Mouse (Mus musculus): ENCODE measurements at regions not wholly inside any gene's neighbourhood (a gene's known extent, or its start where the extent isn't known, plus 50 kb on each side); places are given as distances from the start of the nearest gene placed in this dataset.

- Histone ChIP-seq H3K9me3 (ENCODE audit: control insufficient read depth, low read length) (no peaks in the 10 kb centered on the region), H3K27ac (ENCODE audit: low read depth) (no peak overlapping the region), H3K27me3 (replicated peaks; ENCODE audit: control insufficient read depth, insufficient read depth, low read length) (no peaks in the 10 kb centered on the region), H3K9ac (ENCODE audit: low read length) (no peak overlapping the region), H3K4me3 (ENCODE audit: low read depth, low read length) (no peak overlapping the region), H3K36me3 (ENCODE audit: control insufficient read depth, insufficient read depth, low read length) (no peaks in the 10 kb centered on the region), H3K4me2 (ENCODE audit: low read length) (no peak overlapping the region), H3K4me1 (replicated peaks; ENCODE audit: control insufficient read depth, insufficient read depth, low read length) (no peaks in the 10 kb centered on the region)
- ATAC-seq (replicated peaks; ENCODE audit: low FRiP score, low TSS enrichment, low read depth) = no peak
- 58% methylated on average over 3 of the region's 3 CpGs for WGBS
- no peak for DNase-seq (ENCODE audit: low spot score)
These were observed 142.9 kb downstream of the Mid1ip1 start for GRCm38 (mm10) chrX:10857668-10858067.

GRCm38 (mm10) chrX:10871613-10872012, 156.8 kb downstream of the Mid1ip1 start:
- Histone ChIP-seq H3K4me1 (replicated peaks; ENCODE audit: control insufficient read depth, insufficient read depth, low read length) (no peaks in the 10 kb centered on the region), H3K9ac (ENCODE audit: low read length) (no peak overlapping the region), H3K36me3 (ENCODE audit: control insufficient read depth, insufficient read depth, low read length) (no peaks in the 10 kb centered on the region), H3K4me2 (ENCODE audit: low read length) (no peak overlapping the region), H3K9me3 (ENCODE audit: control insufficient read depth, low read length) (no peaks in the 10 kb centered on the region), H3K4me3 (ENCODE audit: low read depth, low read length) (no peak overlapping the region), H3K27ac (ENCODE audit: low read depth) (no peak overlapping the region), H3K27me3 (replicated peaks; ENCODE audit: control insufficient read depth, insufficient read depth, low read length) (no peaks in the 10 kb centered on the region)
- no peak for DNase-seq (ENCODE audit: low spot score)
- WGBS = 59% methylated on average over 4 of the region's 4 CpGs
- ATAC-seq (replicated peaks; ENCODE audit: low FRiP score, low TSS enrichment, low read depth) = no peak

DNA sequence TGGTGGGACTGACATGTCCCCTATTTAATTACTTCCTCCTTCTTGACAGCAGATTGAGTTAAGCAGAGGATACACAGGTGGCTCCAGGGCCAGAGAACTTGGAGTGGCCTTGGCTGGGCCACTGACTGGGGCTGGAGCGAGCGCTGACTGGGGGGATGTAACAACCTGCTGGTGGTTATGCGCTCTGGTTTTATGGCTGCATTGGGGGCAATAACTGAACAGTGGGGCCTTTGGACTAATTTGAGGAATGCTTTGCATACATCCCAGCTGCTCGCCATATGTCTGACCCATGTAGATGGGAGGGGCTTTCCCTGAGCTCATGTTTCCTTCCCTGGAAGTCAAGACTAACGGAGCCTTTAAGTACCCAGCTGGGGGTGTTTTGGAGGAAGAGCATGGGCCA, 163.0 kb downstream of the Mid1ip1 start:
- DNase-seq (ENCODE audit: low spot score) = peak; percentile 55

GRCm38 (mm10) chrX:10878922-10879321, 164.1 kb downstream of the Mid1ip1 start:
- Histone ChIP-seq H3K27me3 (replicated peaks; ENCODE audit: control insufficient read depth, insufficient read depth, low read length) (no peaks in the 10 kb centered on the region), H3K4me1 (replicated peaks; ENCODE audit: control insufficient read depth, insufficient read depth, low read length) (no peaks in the 10 kb centered on the region), H3K9ac (ENCODE audit: low read length) (no peak overlapping the region), H3K4me2 (ENCODE audit: low read length) (no peak overlapping the region), H3K4me3 (ENCODE audit: low read depth, low read length) (no peak overlapping the region), H3K36me3 (ENCODE audit: control insufficient read depth, insufficient read depth, low read length) (no peaks in the 10 kb centered on the region), H3K27ac (ENCODE audit: low read depth) (no peak overlapping the region), H3K9me3 (ENCODE audit: control insufficient read depth, low read length) (no peaks in the 10 kb centered on the region)
- ATAC-seq (replicated peaks; ENCODE audit: low FRiP score, low TSS enrichment, low read depth) = no peak
- DNase-seq (ENCODE audit: low spot score) = no peak
- 84% methylated on average over 5 of the region's 5 CpGs for WGBS

More for the DNA sequence above, 163.0 kb downstream of the Mid1ip1 start:
- H3K9ac ChIP-seq (ENCODE audit: low read length) = no peak overlapping the region
- no peaks in the 10 kb centered on the region for H3K27me3 ChIP-seq (replicated peaks; ENCODE audit: control insufficient read depth, insufficient read depth, low read length)
- H3K4me3 ChIP-seq (ENCODE audit: low read depth, low read length) = no peak overlapping the region
- H3K4me2 ChIP-seq (ENCODE audit: low read length) = no peak overlapping the region
- no peak for ATAC-seq (replicated peaks; ENCODE audit: low FRiP score, low TSS enrichment, low read depth)
- no peaks in the 10 kb centered on the region for H3K4me1 ChIP-seq (replicated peaks; ENCODE audit: control insufficient read depth, insufficient read depth, low read length)
- no peak overlapping the region for H3K27ac ChIP-seq (ENCODE audit: low read depth)
- no peaks in the 10 kb centered on the region for H3K36me3 ChIP-seq (ENCODE audit: control insufficient read depth, insufficient read depth, low read length)
- 43% methylated on average over 5 of the region's 5 CpGs for WGBS
- H3K9me3 ChIP-seq (ENCODE audit: control insufficient read depth, low read length) = no peaks in the 10 kb centered on the region

DNA sequence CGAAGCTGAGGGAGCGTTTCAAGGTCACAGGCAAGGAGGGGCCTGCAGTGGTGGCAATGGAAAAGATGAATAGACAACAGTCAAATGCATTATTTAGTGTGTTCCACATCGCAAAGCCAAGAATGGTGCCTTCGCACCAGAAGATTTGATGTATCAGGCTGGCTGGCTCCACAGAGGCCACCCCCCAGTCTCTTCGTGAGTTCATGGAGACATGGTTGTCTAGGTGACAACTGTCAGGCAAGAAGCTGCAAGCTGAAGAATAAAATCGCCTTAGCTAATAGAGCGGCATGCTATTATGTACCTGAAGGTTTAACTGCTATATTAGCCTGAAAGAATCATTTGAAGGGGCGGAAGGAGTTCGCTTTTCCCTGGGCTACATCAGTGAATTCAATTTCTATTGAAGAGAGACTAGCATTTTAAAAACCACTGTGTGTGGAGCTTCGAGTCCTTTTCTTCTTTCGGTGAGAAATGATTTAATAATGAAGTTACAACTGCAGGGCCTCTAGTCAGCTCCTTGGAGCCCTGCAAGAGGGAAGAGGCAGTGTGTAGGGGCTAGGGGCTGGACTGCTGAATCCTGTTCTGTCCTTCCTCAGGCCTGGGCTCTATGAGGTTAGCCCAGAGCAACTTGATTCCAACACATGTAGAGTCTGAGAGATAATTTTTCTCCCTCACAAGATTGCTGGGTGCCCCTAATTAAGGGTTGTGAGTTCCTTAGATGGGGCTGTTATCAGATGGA, 169.1 kb downstream of the Mid1ip1 start:
- no peak overlapping the region for H3K27ac ChIP-seq (ENCODE audit: low read depth)
- no peak overlapping the region for H3K4me3 ChIP-seq (ENCODE audit: low read depth, low read length)
- 75% methylated on average over 11 of the region's 11 CpGs for WGBS
- no peaks in the 10 kb centered on the region for H3K27me3 ChIP-seq (replicated peaks; ENCODE audit: control insufficient read depth, insufficient read depth, low read length)
- no peak overlapping the region for H3K4me2 ChIP-seq (ENCODE audit: low read length)
- ATAC-seq (replicated peaks; ENCODE audit: low FRiP score, low TSS enrichment, low read depth) (no peak), DNase-seq (ENCODE audit: low spot score) (no peak)
- no peaks in the 10 kb centered on the region for H3K4me1 ChIP-seq (replicated peaks; ENCODE audit: control insufficient read depth, insufficient read depth, low read length)
- H3K9me3 ChIP-seq (ENCODE audit: control insufficient read depth, low read length) = no peaks in the 10 kb centered on the region
- H3K36me3 ChIP-seq (ENCODE audit: control insufficient read depth, insufficient read depth, low read length) = no peaks in the 10 kb centered on the region
- no peak overlapping the region for H3K9ac ChIP-seq (ENCODE audit: low read length)

DNA sequence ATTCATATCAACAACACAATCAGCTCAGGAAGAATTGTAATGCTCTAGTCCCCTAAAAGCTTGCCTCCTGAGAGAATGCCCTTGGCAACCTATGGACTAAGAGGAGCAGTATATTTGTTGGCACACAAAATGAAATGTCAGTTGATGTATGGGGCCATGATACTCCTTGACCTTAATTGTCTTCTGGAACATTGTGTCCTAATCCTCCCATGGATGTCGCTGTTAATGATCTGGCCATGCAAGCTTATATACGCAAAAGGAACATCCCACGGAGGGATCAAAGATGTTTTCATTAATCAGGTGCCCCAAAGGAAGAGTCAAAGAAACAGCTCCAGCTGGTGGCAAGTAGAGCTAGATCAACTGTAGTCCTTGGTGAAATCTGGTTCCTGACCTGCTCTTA, 178.0 kb downstream of the Mid1ip1 start:
- ATAC-seq (replicated peaks; ENCODE audit: low FRiP score, low TSS enrichment, low read depth) (no peak), DNase-seq (ENCODE audit: low spot score) (no peak)
- WGBS = 75% methylated on average over 3 of the region's 3 CpGs
- Histone ChIP-seq H3K27ac (ENCODE audit: low read depth) (no peak overlapping the region), H3K36me3 (ENCODE audit: control insufficient read depth, insufficient read depth, low read length) (no peaks in the 10 kb centered on the region), H3K9ac (ENCODE audit: low read length) (no peak overlapping the region), H3K4me3 (ENCODE audit: low read depth, low read length) (no peak overlapping the region), H3K4me1 (replicated peaks; ENCODE audit: control insufficient read depth, insufficient read depth, low read length) (no peaks in the 10 kb centered on the region), H3K4me2 (ENCODE audit: low read length) (no peak overlapping the region), H3K27me3 (replicated peaks; ENCODE audit: control insufficient read depth, insufficient read depth, low read length) (no peaks in the 10 kb centered on the region), H3K9me3 (ENCODE audit: control insufficient read depth, low read length) (no peaks in the 10 kb centered on the region)

DNA sequence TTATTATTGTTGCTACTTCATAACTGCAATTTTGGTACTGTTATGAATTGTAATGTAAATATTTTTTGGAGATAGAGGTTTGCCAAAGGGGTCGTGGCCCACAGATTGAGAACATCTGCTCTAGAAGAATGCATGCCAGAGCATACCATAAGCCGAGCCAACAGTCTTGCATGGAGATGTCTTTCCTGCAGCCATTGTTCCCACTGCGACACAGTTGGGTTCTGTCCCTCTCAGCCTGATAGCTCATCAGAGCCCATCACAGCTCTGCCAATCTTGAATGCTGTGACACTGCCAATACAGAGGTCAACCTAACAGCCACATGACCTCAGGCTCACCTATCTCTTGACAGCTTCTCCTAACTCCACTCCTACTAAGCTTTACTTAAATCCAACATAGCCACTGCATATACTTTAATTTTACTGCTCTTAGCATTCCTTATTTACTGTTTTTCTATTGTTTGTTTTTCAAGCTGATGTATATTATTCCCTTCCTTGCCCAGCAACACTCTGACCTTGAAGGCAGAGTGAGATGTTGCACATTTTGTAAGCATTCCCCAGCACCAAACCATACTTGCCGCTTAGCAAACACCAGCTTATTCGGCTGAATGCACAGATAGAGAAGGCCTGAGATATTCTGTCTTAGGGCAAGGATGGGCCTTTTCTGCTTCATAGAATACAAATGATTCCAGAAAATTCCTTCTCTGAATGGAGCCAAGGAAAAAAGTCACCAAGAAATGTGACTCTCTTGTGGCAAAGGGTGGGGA, 181.6 kb downstream of the Mid1ip1 start:
- no peaks in the 10 kb centered on the region for H3K36me3 ChIP-seq (ENCODE audit: control insufficient read depth, insufficient read depth, low read length)
- H3K27ac ChIP-seq (ENCODE audit: low read depth) = no peak overlapping the region
- H3K4me3 ChIP-seq (ENCODE audit: low read depth, low read length) = no peak overlapping the region
- no peak overlapping the region for H3K9ac ChIP-seq (ENCODE audit: low read length)
- WGBS = 72% methylated on average over 5 of the region's 5 CpGs
- ATAC-seq (replicated peaks; ENCODE audit: low FRiP score, low TSS enrichment, low read depth) (no peak), DNase-seq (ENCODE audit: low spot score) (no peak)
- H3K4me1 ChIP-seq (replicated peaks; ENCODE audit: control insufficient read depth, insufficient read depth, low read length) = no peaks in the 10 kb centered on the region
- H3K9me3 ChIP-seq (ENCODE audit: control insufficient read depth, low read length) = no peaks in the 10 kb centered on the region
- no peak overlapping the region for H3K4me2 ChIP-seq (ENCODE audit: low read length)
- no peaks in the 10 kb centered on the region for H3K27me3 ChIP-seq (replicated peaks; ENCODE audit: control insufficient read depth, insufficient read depth, low read length)

GRCm38 (mm10) chrX:10902686-10903085, 187.9 kb downstream of the Mid1ip1 start:
- no peaks in the 10 kb centered on the region for H3K9me3 ChIP-seq (ENCODE audit: control insufficient read depth, low read length)
- ATAC-seq (replicated peaks; ENCODE audit: low FRiP score, low TSS enrichment, low read depth) = no peak
- no peak overlapping the region for H3K9ac ChIP-seq (ENCODE audit: low read length)

GRCm38 (mm10) chrX:10904072-10904471, 189.3 kb downstream of the Mid1ip1 start:
- H3K4me1 ChIP-seq (replicated peaks; ENCODE audit: control insufficient read depth, insufficient read depth, low read length) = no peaks in the 10 kb centered on the region
- 75% methylated on average over 6 of the region's 6 CpGs for WGBS
- H3K9ac ChIP-seq (ENCODE audit: low read length) = no peak overlapping the region
- H3K4me2 ChIP-seq (ENCODE audit: low read length) = no peak overlapping the region
- no peak overlapping the region for H3K27ac ChIP-seq (ENCODE audit: low read depth)
- no peak for DNase-seq (ENCODE audit: low spot score)
- no peaks in the 10 kb centered on the region for H3K27me3 ChIP-seq (replicated peaks; ENCODE audit: control insufficient read depth, insufficient read depth, low read length)
- no peak overlapping the region for H3K4me3 ChIP-seq (ENCODE audit: low read depth, low read length)
- no peaks in the 10 kb centered on the region for H3K36me3 ChIP-seq (ENCODE audit: control insufficient read depth, insufficient read depth, low read length)
- no peaks in the 10 kb centered on the region for H3K9me3 ChIP-seq (ENCODE audit: control insufficient read depth, low read length)
- ATAC-seq (replicated peaks; ENCODE audit: low FRiP score, low TSS enrichment, low read depth) = no peak

More at GRCm38 (mm10) chrX:10902686-10903085, 187.9 kb downstream of the Mid1ip1 start:
- no peak overlapping the region for H3K4me3 ChIP-seq (ENCODE audit: low read depth, low read length)
- no peaks in the 10 kb centered on the region for H3K4me1 ChIP-seq (replicated peaks; ENCODE audit: control insufficient read depth, insufficient read depth, low read length)
- WGBS = 87% methylated on average over 4 of the region's 4 CpGs
- H3K27me3 ChIP-seq (replicated peaks; ENCODE audit: control insufficient read depth, insufficient read depth, low read length) = no peaks in the 10 kb centered on the region
- no peak overlapping the region for H3K4me2 ChIP-seq (ENCODE audit: low read length)
- H3K27ac ChIP-seq (ENCODE audit: low read depth) = no peak overlapping the region
- H3K36me3 ChIP-seq (ENCODE audit: control insufficient read depth, insufficient read depth, low read length) = no peaks in the 10 kb centered on the region
- DNase-seq (ENCODE audit: low spot score) = no peak

All from intestine, embryonic 14.5 days (tissue).